Mouse (Mus musculus): ENCODE measurements around the gene Hecw2.

GRCm38 (mm10) chr1:54046923-54047322, 148.0 kb downstream of the Hecw2 start:
- no peak for TF ChIP-seq CTCF (IDR thresholded peaks at IDR 0.05; ENCODE audit: low read depth)
- no peak for TF ChIP-seq EP300 (IDR thresholded peaks at IDR 0.05; ENCODE audit: low read depth)

All from liver, embryonic 14.5 days (tissue).